Mouse (Mus musculus) gastrocnemius, adult 2 months (tissue): ENCODE results near the gene Ptcd2. TPM values are rescaled to one million over a fixed set of nuclear protein-coding genes. Genes with fewer than 3 reads are reported as not detected.
"Not testable (repeated sequence)": the region's sequence is repeated elsewhere in the genome, so short reads cannot be mapped to it uniquely, and the experiment has no call there.

Source experiments
- DNase-seq: peaks from one replicate; pipeline ENCODE4 v3.0.0; 2022
- H3K27ac ChIP-seq: fragments of 200-600 bp; 2 replicates; pipeline ENCODE4 v1.8.1; 2022; ENCODE audit warnings: mild to moderate bottlenecking
- H3K4me3 ChIP-seq: fragments of 200-600 bp; 2 replicates; pipeline ENCODE4 v1.8.1; 2022; ENCODE audit warnings: mild to moderate bottlenecking, moderate library complexity
- CTCF ChIP-seq: fragments of 200-600 bp; IDR thresholded peaks from 2 replicates; pipeline ENCODE4 v1.8.1; 2022; ENCODE audit warnings: antibody characterized with exemption, mild to moderate bottlenecking, moderate library complexity
- intact Hi-C: fragments of 180-260 bp; cut with DNase I; formaldehyde crosslinking; loops from one replicate; pipeline ENCODE4 v1.15.1; 2025
- total RNA-seq, 2 experiments: library from RNA; stranded (reverse); gene quantifications; 2 replicates each; pipeline ENCODE4 v1.2.3; 2021

The Ptcd2 gene
- total RNA-seq, 2 experiments from 2014 or later = 20.1 to 35.5 TPM

DNA sequence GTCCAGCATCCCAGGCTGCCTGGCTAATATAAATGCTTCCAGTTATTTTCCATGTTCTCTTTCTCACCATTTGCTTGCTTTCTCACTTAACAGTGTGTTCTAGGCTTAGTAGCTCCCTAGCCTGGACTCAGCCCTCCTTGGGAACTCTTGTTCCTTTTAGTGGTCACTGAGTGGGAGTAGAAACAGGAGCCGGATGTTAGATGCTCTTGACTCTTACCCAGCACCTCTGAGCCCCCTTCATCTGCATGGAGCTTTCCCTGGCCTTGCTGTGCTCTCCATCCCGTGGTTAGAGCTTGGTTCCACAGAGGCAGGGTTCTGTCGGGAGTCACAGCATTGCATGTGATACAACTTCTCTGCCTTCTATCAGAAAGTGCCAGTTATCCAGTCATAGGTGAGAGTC, 7.1 kb upstream of the Ptcd2 start:
- no peak for DNase-seq
- TF ChIP-seq CTCF = no peak
- intact Hi-C loops = loop anchor here (5.0 kb wide), 1 partner anchor 606 kb away; no protein-coding TSS in a partner anchor
- Histone ChIP-seq H3K4me3 (no peak overlapping the region), H3K27ac (no peak overlapping the region)

DNA sequence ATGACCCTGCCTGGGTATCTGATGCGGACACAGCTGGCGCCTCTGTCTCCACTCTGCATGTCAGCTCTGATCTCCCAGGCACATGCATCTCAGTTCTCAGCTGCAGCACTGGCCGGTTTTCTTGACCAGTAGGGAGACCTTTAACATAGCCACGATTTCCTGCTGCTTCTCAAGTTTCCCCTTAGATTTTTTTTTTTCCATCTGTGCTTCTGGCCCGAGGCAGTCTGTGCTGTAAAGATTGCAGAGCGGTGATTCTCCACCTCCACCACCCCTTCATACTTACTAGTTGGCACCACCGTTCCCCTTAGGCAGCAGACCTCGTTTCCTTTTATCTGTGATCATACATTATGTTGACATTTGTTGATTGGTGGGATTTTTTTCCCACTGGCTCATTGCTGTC, 6.7 kb upstream of the Ptcd2 start:
- Histone ChIP-seq H3K4me3 (no peak overlapping the region), H3K27ac (no peak overlapping the region)
- no peak for TF ChIP-seq CTCF
- DNase-seq = no peak
- intact Hi-C loops = loop anchor here (5.0 kb wide), 1 partner anchor 606 kb away; no protein-coding TSS in a partner anchor

DNA sequence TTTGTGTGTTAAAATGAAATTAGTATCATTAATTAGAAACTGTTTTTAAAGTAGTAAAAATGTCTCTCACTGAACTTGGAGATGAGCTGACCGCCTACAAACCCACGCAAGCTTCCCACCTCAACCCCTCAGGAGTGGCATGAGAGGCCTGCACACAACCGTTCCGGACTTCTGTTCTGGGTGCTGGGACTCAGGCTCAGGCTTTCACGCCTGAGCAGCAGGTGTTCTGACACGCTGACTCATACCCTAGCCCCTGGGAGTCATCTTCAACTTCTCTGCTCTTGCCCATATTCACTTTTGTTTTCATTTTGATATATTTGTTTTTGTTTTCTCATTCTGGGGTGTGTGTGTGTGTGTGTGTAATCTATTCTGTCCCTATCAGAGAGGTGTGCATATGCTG, 5.5 kb upstream of the Ptcd2 start:
- intact Hi-C loops = loop anchor here (5.0 kb wide), 1 partner anchor 607 kb away; no protein-coding TSS in a partner anchor
- H3K27ac ChIP-seq = no peak overlapping the region
- no peak overlapping the region for H3K4me3 ChIP-seq
- no peak for DNase-seq
- no peak for TF ChIP-seq CTCF

DNA sequence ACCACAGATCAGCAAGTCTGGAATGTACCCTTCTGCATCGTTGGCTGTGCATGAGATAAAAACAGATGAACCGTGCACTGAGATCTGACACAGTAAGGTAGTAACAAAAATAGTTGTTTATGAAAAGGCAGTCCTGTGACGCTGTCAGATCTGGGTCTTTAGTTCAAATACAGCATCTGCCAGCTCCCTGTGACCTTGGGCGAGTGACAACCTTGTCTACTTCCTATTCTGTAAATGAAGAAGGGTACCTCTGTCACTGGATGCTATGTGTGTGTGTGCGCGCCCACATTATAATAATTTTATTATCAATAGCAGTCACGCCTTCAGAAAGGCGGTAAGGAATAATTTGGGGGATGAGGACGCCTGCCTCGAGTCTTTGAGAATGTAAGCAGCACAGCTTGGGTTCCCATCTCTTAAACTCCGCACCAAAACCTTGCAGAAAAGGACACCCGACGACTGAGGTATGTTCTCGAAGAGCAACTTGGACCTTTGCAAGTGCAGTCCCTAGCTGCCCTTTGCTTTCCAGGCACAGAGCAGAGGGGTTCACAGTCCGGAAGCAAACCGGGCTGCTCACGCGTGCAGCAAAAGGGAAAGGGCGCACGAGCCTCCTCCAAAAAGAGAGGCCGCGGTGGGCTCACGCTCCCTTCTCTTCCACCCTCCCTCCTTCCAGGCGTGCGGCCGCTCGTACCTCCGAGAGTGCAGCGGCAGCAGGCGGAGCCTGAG, 468 bp downstream of the Ptcd2 start:
- Histone ChIP-seq H3K4me3 (peak overlapping the region; percentile 74), H3K27ac (peak overlapping the region; percentile 94)
- no peak for TF ChIP-seq CTCF
- intact Hi-C loops = loop anchor here (10.0 kb wide), 1 partner anchor 661 kb away; no protein-coding TSS in a partner anchor
- no peak for DNase-seq

DNA sequence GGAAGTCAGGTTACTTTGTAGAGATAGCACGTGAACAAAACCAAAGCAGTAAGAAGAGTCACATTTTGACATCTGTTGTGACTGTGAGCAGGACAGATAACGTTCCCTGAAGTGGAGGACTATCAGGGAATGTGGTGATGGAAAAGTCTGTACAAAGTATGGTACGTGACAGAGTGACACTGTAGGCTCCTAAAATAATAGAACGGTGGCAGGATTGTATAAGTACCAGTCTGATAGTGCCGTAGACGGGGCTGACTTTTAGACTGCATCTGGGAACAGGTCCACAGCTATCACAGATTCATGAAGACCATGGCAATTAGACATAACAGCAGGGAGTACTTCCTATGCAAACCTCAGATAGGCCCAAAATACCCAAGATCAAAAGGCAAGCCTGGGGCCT, 3.0 kb downstream of the Ptcd2 start:
- no peak overlapping the region for H3K4me3 ChIP-seq
- intact Hi-C loops = loop anchor here (10.0 kb wide), 1 partner anchor 663 kb away; no protein-coding TSS in a partner anchor
- DNase-seq = no peak
- H3K27ac ChIP-seq = no peak overlapping the region
- no peak for TF ChIP-seq CTCF

DNA sequence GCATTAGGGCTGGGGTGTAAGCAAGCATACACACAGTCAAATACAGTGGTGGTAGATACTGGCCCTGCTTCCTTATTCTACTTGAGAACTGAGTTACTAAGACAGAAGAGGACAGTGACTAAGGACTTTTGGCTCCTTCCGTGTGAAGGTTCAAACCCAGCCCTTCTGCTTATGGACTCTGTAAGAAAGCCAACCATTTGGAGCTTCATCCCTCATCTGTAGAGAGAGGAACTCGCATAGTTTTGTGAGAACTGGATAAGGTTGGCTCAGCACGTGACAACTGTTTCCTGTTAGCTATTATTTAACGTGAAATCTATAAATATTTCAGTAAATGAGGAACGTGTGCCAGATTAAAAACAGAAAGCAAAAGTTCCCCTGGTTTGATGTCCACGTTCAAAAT, 7.0 kb downstream of the Ptcd2 start:
- Histone ChIP-seq H3K4me3 (no peak overlapping the region), H3K27ac (no peak overlapping the region)
- intact Hi-C loops = no loop called here
- TF ChIP-seq CTCF = no peak
- DNase-seq = no peak

DNA sequence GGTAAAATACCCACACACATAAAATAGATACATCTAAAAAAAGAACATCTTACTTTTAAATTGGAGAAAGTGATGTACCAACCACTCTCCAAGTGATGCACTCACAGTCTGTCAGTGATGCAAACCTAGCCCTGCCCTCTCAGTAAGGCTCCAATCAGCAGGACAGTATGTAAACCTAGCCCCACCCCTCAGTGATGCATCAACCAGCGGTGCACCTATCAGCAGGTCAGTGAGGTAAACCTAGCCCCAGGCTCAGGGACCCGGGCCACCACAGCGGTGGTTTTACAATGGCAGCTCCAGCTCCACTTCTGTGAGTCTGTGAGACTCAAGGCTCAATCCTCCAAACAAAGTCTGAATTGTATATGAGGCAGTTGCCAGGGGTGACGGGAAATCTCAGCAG, 13.2 kb downstream of the Ptcd2 start:
- DNase-seq = no peak
- intact Hi-C loops = no loop called here
- no peak for TF ChIP-seq CTCF
- H3K27ac ChIP-seq = no peak overlapping the region
- H3K4me3 ChIP-seq = no peak overlapping the region

DNA sequence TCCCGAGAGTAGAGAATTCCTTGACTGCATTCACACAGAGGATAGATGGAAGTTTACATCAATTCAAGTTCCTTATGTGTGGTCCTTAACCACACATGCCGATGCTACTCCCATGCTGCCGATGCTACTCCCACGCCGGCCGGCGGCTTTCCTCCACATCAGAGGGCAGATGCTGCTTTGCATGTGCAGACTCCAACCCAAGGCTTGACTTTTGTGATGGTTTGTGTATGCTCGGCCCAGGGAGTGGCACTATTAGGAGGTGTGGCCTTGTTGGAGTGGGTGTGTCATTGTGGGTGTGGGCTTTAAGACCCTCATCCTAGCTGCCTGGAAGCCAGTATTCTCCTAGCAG, 20.2 kb downstream of the Ptcd2 start:
- DNase-seq, intact Hi-C loops, H3K4me3 ChIP-seq: not testable (repeated sequence)
- peak overlapping the region; percentile 85 for H3K27ac ChIP-seq

DNA sequence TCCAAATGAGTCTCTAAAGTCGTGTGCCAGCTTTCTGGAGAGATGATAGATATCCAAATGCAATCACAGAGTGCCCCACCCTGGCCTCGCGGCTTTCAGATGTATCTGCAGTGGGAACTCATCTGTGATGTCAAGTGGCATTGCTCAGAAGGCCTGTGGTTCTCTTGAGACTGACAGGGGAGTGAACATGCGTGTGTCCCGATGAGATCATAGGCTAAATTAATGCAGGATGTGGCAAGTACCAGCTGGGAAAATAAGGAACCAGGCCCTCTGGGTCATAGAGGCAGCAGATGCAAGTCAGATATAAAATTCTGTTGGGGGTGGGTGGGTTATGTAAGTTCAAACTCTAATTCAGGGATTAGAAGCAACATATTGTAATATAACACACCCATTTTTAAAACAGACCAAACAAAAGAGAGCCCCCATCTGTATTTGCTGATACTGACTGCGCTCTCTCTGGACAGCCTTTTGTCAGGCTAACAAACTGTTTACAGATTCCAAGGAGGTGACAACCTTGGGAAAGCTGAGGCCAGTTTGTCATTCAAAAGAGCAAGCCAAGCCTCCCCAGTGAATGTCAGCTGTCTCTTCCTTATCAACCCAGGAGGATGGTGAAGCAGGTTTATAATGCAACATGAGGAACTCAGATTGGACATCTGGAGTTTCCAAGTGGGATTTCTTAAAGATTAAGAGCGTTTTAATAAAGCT, 20.7 kb downstream of the Ptcd2 start:
- no peak overlapping the region for H3K4me3 ChIP-seq
- DNase-seq = peak; percentile 38
- H3K27ac ChIP-seq = peak overlapping the region; percentile 85
- intact Hi-C loops = no loop called here
- TF ChIP-seq CTCF = no peak

DNA sequence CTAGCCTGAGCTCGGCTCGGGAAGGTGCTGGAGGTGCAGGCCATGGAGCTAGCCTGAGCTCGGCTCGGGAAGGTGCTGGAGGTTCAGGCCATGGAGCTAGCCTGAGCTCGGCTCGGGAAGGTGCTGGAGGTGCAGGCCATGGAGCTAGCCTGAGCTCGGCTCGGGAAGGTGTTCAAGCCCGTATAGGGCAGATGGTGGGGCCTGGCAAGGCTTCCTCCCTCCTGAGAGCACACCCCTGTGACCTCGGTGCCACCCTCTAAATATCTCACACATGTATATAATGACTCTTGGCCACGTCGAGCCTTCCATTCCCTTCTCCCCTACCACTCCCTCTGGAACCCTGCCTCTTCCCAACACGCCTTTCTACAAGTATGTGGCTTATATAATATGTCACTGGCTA, 21.6 kb downstream of the Ptcd2 start:
- peak overlapping the region; percentile 85 for H3K27ac ChIP-seq
- H3K4me3 ChIP-seq, DNase-seq, intact Hi-C loops: not testable (repeated sequence)

DNA sequence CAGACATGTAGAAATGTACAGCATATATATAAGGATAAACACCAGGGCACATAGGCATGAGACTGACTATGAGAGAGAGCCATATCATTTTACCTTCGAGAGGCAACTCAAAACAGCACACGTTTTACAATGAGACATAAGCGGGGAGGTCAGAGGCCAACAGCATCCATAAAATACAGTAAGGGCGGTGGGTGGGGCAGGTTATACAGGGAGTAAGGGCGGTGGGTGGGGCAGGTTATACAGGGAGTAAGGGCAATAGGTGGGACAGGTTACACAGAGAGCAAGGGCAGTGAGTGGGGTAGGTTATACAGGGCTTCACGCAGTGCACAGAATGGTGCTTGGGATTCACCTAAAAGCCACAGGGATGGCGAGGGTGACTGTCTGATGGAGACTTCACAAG, 24.1 kb downstream of the Ptcd2 start:
- Histone ChIP-seq H3K27ac (peak overlapping the region; percentile 53; the same call in 1 of the 2 replicates), H3K4me3 (no peak overlapping the region)
- TF ChIP-seq CTCF = no peak
- no peak for DNase-seq
- intact Hi-C loops = no loop called here

DNA sequence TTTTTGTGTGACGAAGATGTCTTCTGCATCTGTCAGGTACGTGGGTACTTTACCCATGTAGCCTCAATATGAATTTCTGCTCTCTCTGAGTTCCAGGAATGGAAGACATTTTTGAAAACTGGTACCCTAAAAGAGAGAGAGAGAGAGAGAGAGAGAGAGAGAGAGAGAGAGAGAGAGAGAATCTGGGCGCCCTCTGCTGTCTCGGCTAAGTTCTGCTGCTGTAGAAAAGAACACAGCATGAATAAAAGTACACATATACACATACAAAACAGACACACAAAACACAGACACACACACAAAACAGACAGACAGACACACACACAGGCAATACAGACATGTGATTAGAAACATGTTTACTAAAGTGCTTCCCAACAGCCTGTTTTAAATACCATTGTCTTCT, 27.4 kb downstream of the Ptcd2 start:
- no peak overlapping the region for H3K4me3 ChIP-seq
- DNase-seq = peak; percentile 65
- H3K27ac ChIP-seq = peak overlapping the region; percentile 64

DNA sequence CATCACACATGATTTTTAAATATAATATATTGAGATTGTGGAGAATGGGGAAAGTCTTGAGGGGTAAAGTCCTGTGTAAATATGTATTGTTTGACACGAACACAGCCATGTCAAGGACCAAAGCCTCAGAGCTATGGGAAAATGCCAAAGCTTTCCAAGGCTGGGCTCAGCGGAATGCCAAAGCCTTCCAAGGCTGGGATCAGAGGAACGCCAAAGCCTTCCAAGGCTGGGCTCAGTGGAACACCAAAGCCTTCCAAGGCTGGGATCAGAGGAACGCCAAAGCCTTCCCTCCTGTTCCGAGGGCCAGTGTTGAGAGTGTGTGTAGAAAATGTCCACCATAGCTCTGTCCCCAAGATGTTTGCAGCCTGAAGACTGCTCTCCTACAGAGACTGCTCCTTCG, 28.1 kb downstream of the Ptcd2 start:
- intact Hi-C loops = loop anchor here (2.0 to 5.0 kb wide), 2 partner anchors 140 to 449 kb away; no protein-coding TSS in a partner anchor
- TF ChIP-seq CTCF = no peak
- H3K27ac ChIP-seq = peak overlapping the region; percentile 64
- H3K4me3 ChIP-seq = no peak overlapping the region
- DNase-seq = no peak

More for the DNA sequence above, 27.4 kb downstream of the Ptcd2 start:
- intact Hi-C loops = loop anchor here (2.0 to 5.0 kb wide), 2 partner anchors 140 to 450 kb away; no protein-coding TSS in a partner anchor
- peak; percentile 76 for TF ChIP-seq CTCF
